Mouse (Mus musculus) heart, embryonic 14.5 days (tissue): ENCODE results near the gene Dgcr6. TPM values are rescaled to one million over a fixed set of nuclear protein-coding genes. Genes with fewer than 3 reads are reported as not detected.

Source experiments
- ATAC-seq: fragments of 200-750 bp; cut with Nextera tagmentation; 2 replicates; pipeline ENCODE4 v1.8.0; 2017; ENCODE audit warnings: low read depth, moderate TSS enrichment; ENCODE audit not compliant: insufficient number of reproducible peaks, insufficient read depth, low FRiP score
- H3K27ac ChIP-seq, 2 experiments: fragments of 200-500 bp in 1 of 2; fragments of 300-500 bp in 1 of 2; sonication (generic) in 1 of 2; replicated peaks in 1 of 2; 2 replicates each; pipeline ENCODE4 v1.5.1; 2012 to 2014; ENCODE audit warnings: low read depth in 2 of 2, low read length in 2 of 2, control low read depth in 1 of 2, mild to moderate bottlenecking in 1 of 2, mixed read lengths in 1 of 2; ENCODE audit not compliant: control insufficient read depth in 1 of 2, insufficient read depth in 1 of 2
- H3K27me3 ChIP-seq: fragments of 300-500 bp; sonication (generic); 2 replicates; pipeline ENCODE4 v1.6.1; 2014; ENCODE audit warnings: mild to moderate bottlenecking, low read length, control low read depth; ENCODE audit not compliant: control insufficient read depth, insufficient read depth
- H3K36me3 ChIP-seq: fragments of 300-500 bp; sonication (generic); 2 replicates; pipeline ENCODE4 v1.6.1; 2014; ENCODE audit warnings: mild to moderate bottlenecking, control low read depth, low read length, mixed read lengths; ENCODE audit not compliant: control insufficient read depth, insufficient read depth
- H3K4me1 ChIP-seq, 2 experiments: fragments of 200-500 bp in 1 of 2; fragments of 300-500 bp in 1 of 2; sonication (generic) in 1 of 2; 2 replicates each; pipeline ENCODE4 v1.6.1; 2012 to 2014; ENCODE audit warnings: low read length in 2 of 2, control low read depth in 1 of 2, mixed read lengths in 1 of 2; ENCODE audit not compliant: control insufficient read depth in 2 of 2, insufficient read depth in 2 of 2
- H3K4me2 ChIP-seq: fragments of 300-500 bp; sonication (generic); 2 replicates; pipeline ENCODE4 v1.6.1; 2014; ENCODE audit warnings: mild to moderate bottlenecking, low read length
- H3K4me3 ChIP-seq, 2 experiments: fragments of 200-500 bp in 1 of 2; fragments of 300-500 bp in 1 of 2; sonication (generic) in 1 of 2; 2 replicates each; pipeline ENCODE4 v1.5.1; 2012 to 2014; ENCODE audit warnings: low read length in 2 of 2, mild to moderate bottlenecking in 2 of 2, control low read depth in 1 of 2, low read depth in 1 of 2, moderate library complexity in 1 of 2; ENCODE audit not compliant: control insufficient read depth in 1 of 2, insufficient read depth in 1 of 2
- H3K9ac ChIP-seq: fragments of 300-500 bp; sonication (generic); 2 replicates; pipeline ENCODE4 v1.6.1; 2014; ENCODE audit warnings: mild to moderate bottlenecking, low read length
- H3K9me3 ChIP-seq: fragments of 300-500 bp; sonication (generic); 2 replicates; pipeline ENCODE4 v1.6.1; 2016; ENCODE audit warnings: low read length, control low read depth; ENCODE audit not compliant: control insufficient read depth
- WGBS: fragments of 180-500 bp; shearing (Covaris S2); extraction: QIAGEN DNeasy Blood & Tissue Kit; methylation state at CpG from one replicate; pipeline ENCODE4 v1.1.7; 2014; 5-methylcytosine and 5-hydroxymethylcytosine counted together
- polyA plus RNA-seq: library from polyadenylated mRNA; unstranded; fragments of >200 nt; fragmentation: Nextera tagmentation; extraction: Ambion mirVana; gene quantifications from 2 replicates; pipeline ENCODE4 v1.2.1, GENCODE M21; 2014

The Dgcr6 gene
- polyA plus RNA-seq, 1 experiment from 2014 or later: 64.2 TPM

GRCm38 (mm10) chr16:18081149-18081827 lies 28.6 kb downstream of the Dgcr6 start:
- no peaks in the 10 kb centered on the region for H3K36me3 ChIP-seq
- H3K4me3 ChIP-seq: no peak overlapping the region
- no peaks in the 10 kb centered on the region for H3K27me3 ChIP-seq
- 69% methylated on average over 10 of the region's 10 CpGs for WGBS
- no peak overlapping the region for H3K27ac ChIP-seq
- ATAC-seq: no peak
- no peak overlapping the region for H3K4me2 ChIP-seq
- H3K4me1 ChIP-seq: no peaks in the 10 kb centered on the region
- H3K9me3 ChIP-seq: no peaks in the 10 kb centered on the region
- no peak overlapping the region for H3K9ac ChIP-seq

- ATAC-seq: no peak
- peaks cover 2 to 3% of the 10 kb centered on the region in 2 experiments; a peak in 1 of 4 replicates for H3K4me1 ChIP-seq
- H3K9ac ChIP-seq: no peak overlapping the region
- H3K4me2 ChIP-seq: no peak overlapping the region
- WGBS: 95% methylated on average over 1 of the region's 1 CpGs
- H3K36me3 ChIP-seq: no peaks in the 10 kb centered on the region
- H3K27ac ChIP-seq: no peak overlapping the region
- H3K27me3 ChIP-seq: 0 out of 2 replicates have a peak, but pooled peaks cover 2% of the 10 kb centered on the region
- no peak overlapping the region for H3K4me3 ChIP-seq
- no peaks in the 10 kb centered on the region for H3K9me3 ChIP-seq
Observed at GRCm38 (mm10) chr16:18082291-18082690, 29.6 kb downstream of the Dgcr6 start.

DNA sequence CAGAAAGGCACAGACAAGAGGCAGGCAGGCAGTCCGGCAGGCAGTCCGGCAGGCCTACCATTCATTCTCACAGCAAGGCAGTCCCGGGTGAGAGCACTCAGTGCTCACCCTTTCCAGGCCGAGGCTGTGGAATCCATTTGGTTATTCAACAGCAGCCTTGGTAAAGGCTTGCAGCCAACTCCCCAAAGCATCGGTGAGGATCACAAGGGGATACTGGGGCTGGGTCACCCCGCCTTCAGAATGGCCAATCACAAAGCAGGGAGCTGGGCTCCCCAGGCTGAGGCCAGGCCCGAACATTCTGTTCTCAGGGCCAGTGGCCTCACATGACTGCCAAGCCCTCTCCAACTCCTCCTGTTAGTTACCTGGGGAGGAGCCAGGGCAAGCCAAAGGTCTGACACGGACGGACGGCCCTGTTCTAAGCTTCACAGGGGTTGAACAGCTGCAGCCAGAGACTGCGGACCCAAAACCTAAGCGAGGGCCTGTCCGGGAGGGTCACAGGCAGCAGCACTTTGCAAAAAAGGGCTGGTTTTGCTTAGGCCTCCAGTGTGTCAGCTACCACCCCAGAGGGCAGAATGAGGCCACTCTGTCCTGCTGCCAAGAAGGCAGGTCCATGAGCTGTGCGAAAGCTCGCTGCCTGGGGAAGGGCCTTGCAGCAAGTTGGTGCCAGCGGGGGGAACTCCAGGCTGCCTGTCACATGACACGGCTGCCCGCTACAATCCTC lies 30.7 kb downstream of the Dgcr6 start:
- H3K27ac ChIP-seq: no peak overlapping the region
- no peaks in the 10 kb centered on the region for H3K9me3 ChIP-seq
- H3K36me3 ChIP-seq: no peaks in the 10 kb centered on the region
- H3K4me3 ChIP-seq: no peak overlapping the region
- H3K27me3 ChIP-seq: 0 out of 2 replicates have a peak, but pooled peaks cover 7% of the 10 kb centered on the region
- H3K4me2 ChIP-seq: no peak overlapping the region
- 88% methylated on average over 18 of the region's 18 CpGs for whole genome bisulfite sequencing
- H3K9ac ChIP-seq: no peak overlapping the region
- 0 out of 2 replicates have a peak, but pooled peaks have one; percentile 14 for ATAC-seq
- H3K4me1 ChIP-seq: peaks cover 4 to 6% of the 10 kb centered on the region in 2 experiments; a peak in 1 of 4 replicates

DNA sequence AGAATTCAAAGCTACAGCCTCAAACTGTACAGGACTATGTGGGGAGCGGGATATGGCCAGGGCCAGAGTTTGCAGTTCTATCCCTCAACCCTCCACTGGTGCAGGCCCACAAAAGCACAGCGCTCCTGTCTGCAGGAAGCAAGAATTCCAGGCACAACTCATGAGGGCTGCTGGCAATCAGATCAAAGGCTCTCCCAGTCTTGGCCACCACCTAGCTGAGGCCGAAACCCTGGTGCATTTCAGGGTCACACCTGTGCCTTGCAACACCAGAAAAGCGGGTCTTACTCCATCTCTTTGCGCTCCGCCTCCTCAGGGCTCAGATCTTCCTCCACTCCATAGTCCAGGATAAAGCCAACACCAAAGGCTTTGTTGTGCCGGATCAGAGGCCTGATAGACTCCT lies 31.6 kb downstream of the Dgcr6 start:
- no peak overlapping the region for H3K4me2 ChIP-seq
- 90% methylated on average over 7 of the region's 7 CpGs for WGBS
- H3K9me3 ChIP-seq: no peaks in the 10 kb centered on the region
- H3K27me3 ChIP-seq: 0 out of 2 replicates have a peak, but pooled peaks cover 7% of the 10 kb centered on the region
- no peak overlapping the region for H3K27ac ChIP-seq
- H3K36me3 ChIP-seq: no peaks in the 10 kb centered on the region
- no peak overlapping the region for H3K4me3 ChIP-seq
- H3K4me1 ChIP-seq: peaks cover 4 to 6% of the 10 kb centered on the region in 2 experiments; a peak in 2 of 4 replicates
- H3K9ac ChIP-seq: no peak overlapping the region
- ATAC-seq: no peak

DNA sequence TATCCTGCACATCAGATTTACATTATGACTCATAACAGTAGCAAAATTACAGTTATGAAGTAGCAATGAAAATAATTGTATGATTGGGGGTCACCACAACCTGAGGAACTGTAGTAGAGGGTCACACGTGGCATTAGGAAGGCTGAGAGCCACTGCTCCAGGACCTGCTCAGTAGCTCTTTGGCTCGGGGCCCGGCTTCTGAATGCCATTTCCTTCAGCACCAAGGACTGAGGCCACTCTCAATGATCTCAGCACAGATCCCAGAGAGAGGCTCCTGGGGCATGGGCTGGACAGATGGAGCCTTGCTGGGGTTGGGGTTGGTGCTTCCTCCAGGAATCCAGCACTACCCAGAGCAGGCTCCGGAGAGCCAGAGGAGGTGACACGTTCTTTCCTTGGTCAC lies 34.4 kb downstream of the Dgcr6 start:
- peaks cover 4 to 10% of the 10 kb centered on the region in 2 experiments; a peak in 2 of 4 replicates for H3K4me1 ChIP-seq
- no peaks in the 10 kb centered on the region for H3K36me3 ChIP-seq
- no peak overlapping the region for H3K27ac ChIP-seq
- 65% methylated on average over 5 of the region's 5 CpGs for WGBS
- no peaks in the 10 kb centered on the region for H3K9me3 ChIP-seq
- H3K9ac ChIP-seq: no peak overlapping the region
- ATAC-seq: no peak
- 0 out of 2 replicates have a peak, but pooled peaks cover 7% of the 10 kb centered on the region for H3K27me3 ChIP-seq
- no peak overlapping the region for H3K4me2 ChIP-seq
- no peak overlapping the region for H3K4me3 ChIP-seq

GRCm38 (mm10) chr16:18096348-18096747 lies 43.7 kb downstream of the Dgcr6 start:
- Histone ChIP-seq H3K9me3 (peaks cover 8% of the 10 kb centered on the region; the same call in 1 of the 2 replicates), H3K9ac (no peak overlapping the region), H3K36me3 (no peaks in the 10 kb centered on the region), H3K27ac (peak overlapping the region; percentile 16 to 30; a peak in 2 of 4 replicates), H3K4me1 (peaks cover 0 to 9% of the 10 kb centered on the region in 2 experiments; a peak in 1 of 4 replicates), H3K4me2 (no peak overlapping the region), H3K4me3 (no peak overlapping the region), H3K27me3 (no peaks in the 10 kb centered on the region)
- peak; percentile 84 for ATAC-seq
- WGBS: 23% methylated on average over 5 of the region's 5 CpGs

DNA sequence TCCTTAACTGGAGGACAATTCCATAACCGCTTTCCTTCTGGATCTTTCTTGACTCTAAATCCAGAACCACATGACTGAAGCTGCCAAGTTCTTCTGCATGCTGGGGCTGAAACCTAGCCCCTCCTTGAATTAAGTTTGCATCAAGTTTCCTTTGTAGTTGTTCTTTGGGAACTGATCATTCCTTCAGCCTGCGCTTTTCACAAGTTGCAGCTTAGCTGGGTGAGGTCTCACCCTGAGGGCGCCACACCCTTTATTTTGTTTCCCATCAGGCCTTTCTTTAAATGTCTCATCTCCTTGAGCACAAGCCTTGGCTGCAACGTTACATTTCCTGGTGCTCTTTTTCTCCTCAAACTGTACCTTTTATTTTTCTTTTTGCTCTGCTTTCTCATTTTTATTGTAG lies 50.2 kb downstream of the Dgcr6 start:
- Histone ChIP-seq H3K27ac (no peak overlapping the region), H3K4me3 (no peak overlapping the region), H3K4me1 (peaks cover 4 to 9% of the 10 kb centered on the region in 2 experiments; a peak in 1 of 4 replicates), H3K9ac (no peak overlapping the region), H3K4me2 (no peak overlapping the region), H3K36me3 (no peaks in the 10 kb centered on the region), H3K27me3 (no peaks in the 10 kb centered on the region), H3K9me3 (no peaks in the 10 kb centered on the region)
- no peak for ATAC-seq
- 76% methylated on average over 4 of the region's 4 CpGs for whole genome bisulfite sequencing
